ENCODE assay signal across 8 mouse cellular contexts in genomic region chr5:25472070-25472469, GRCm38 (mm10). TPM values are rescaled to one million over a fixed set of nuclear protein-coding genes. Genes with fewer than 3 reads are reported as not detected.
A peak's percentile ranks its signal among the peaks of the same experiment; 100 is the strongest.
DNase-seq lines count a peak whose midpoint lies in the region; ATAC-seq and TF ChIP-seq lines count a peak whose summit lies in the region.

No protein-coding gene starts in this region.

- DNase-seq in adrenal gland, postnatal 14 days: peak; percentile 11
- DNase-seq in adrenal gland, adult 18-20 months (ENCODE audit: low spot score in 2 of 2): no peak
- DNase-seq in MN1 (ENCODE audit: low spot score): peak; percentile 25
- peak; percentile 81 for DNase-seq in limb, embryonic 14.5 days (ENCODE audit: low spot score)
- DNase-seq in retina, postnatal 1 day: peak; percentile 83
- no peak for DNase-seq in thymus, adult 2 months

- H3K9me3 ChIP-seq in forebrain, embryonic 15.5 days: no peaks in the 10 kb centered on the region
- no peaks in the 10 kb centered on the region for H3K9me3 ChIP-seq in limb, embryonic 14.5 days (ENCODE audit: control insufficient read depth, low read length)

- H3K4me3 ChIP-seq in forebrain, embryonic 15.5 days: peak overlapping the region; percentile 36
- H3K4me3 ChIP-seq in limb, embryonic 14.5 days (replicated peaks; ENCODE audit: low read length): peak overlapping the region; percentile 40
- H3K4me3 ChIP-seq in thymus, adult 2 months (ENCODE audit: control insufficient read depth, insufficient read depth, low read length): no peak overlapping the region

- H3K27me3 ChIP-seq in forebrain, embryonic 15.5 days: no peaks in the 10 kb centered on the region
- no peaks in the 10 kb centered on the region for H3K27me3 ChIP-seq in limb, embryonic 14.5 days (ENCODE audit: control insufficient read depth, insufficient read depth, low read length)
- no peaks in the 10 kb centered on the region for H3K27me3 ChIP-seq in thymus, adult 2 months (ENCODE audit: control insufficient read depth, insufficient read depth, low read length)

- H3K4me2 ChIP-seq in forebrain, embryonic 15.5 days (replicated peaks): peak overlapping the region; percentile 45
- peak overlapping the region; percentile 47 for H3K4me2 ChIP-seq in limb, embryonic 14.5 days (replicated peaks; ENCODE audit: low read depth, low read length, severe bottlenecking)

- H3K4me1 ChIP-seq in forebrain, embryonic 15.5 days: peaks cover 15% of the 10 kb centered on the region
- H3K4me1 ChIP-seq in limb, embryonic 14.5 days (ENCODE audit: control insufficient read depth, insufficient read depth, low read length): peaks cover 5% of the 10 kb centered on the region; the same call in 1 of the 2 replicates
- no peaks in the 10 kb centered on the region for H3K4me1 ChIP-seq in thymus, adult 2 months (replicated peaks; ENCODE audit: control insufficient read depth, insufficient read depth, low read length)

- no peak for TF ChIP-seq POLR2A in limb, embryonic 14.5 days (IDR thresholded peaks at IDR 0.05; ENCODE audit: borderline replicate concordance, extremely low read depth, insufficient read depth, insufficient read length)
- TF ChIP-seq POLR2A in thymus, adult 2 months (IDR thresholded peaks at IDR 0.05; ENCODE audit: control insufficient read depth, extremely low read depth, insufficient read depth, low read length, poor library complexity): no peak

- H3K36me3 ChIP-seq in forebrain, embryonic 15.5 days: no peaks in the 10 kb centered on the region
- no peaks in the 10 kb centered on the region for H3K36me3 ChIP-seq in limb, embryonic 14.5 days (ENCODE audit: control insufficient read depth, insufficient read depth, low read length)
- H3K36me3 ChIP-seq in thymus, adult 2 months (ENCODE audit: control insufficient read depth, insufficient read depth, low read length): no peaks in the 10 kb centered on the region

- no peak for TF ChIP-seq CTCF in thymus, adult 2 months (IDR thresholded peaks at IDR 0.05; ENCODE audit: borderline replicate concordance, control insufficient read depth, extremely low read depth, insufficient read depth, low read length, poor library complexity)

- WGBS in forebrain, embryonic 15.5 days: under 1% methylated on average over 6 of the region's 6 CpGs
- 3% methylated on average over 6 of the region's 6 CpGs for WGBS in limb, embryonic 14.5 days
- 38% methylated on average over 6 of the region's 6 CpGs for WGBS in thymus, adult 2 months

- H3K27ac ChIP-seq in forebrain, embryonic 15.5 days (replicated peaks): peak overlapping the region; percentile 61
- H3K27ac ChIP-seq in limb, embryonic 14.5 days (replicated peaks; ENCODE audit: low read depth, low read length): no peak overlapping the region
- no peak overlapping the region for H3K27ac ChIP-seq in thymus, adult 2 months (ENCODE audit: control insufficient read depth, insufficient read depth, low read length)

- peak; percentile 77 for ATAC-seq in forebrain, embryonic 15.5 days (replicated peaks)
- peak; percentile 65; the same call in 1 of the 2 replicates for ATAC-seq in limb, embryonic 14.5 days (ENCODE audit: low FRiP score, low read depth)
- ATAC-seq in cerebellum, adult (ENCODE audit: insufficient number of reproducible peaks, low FRiP score, low TSS enrichment): no peak

- H3K9ac ChIP-seq in forebrain, embryonic 15.5 days (replicated peaks): no peak overlapping the region; the same call in 1 of the 2 replicates
- H3K9ac ChIP-seq in limb, embryonic 14.5 days (ENCODE audit: low read depth, low read length, severe bottlenecking): peak overlapping the region; percentile 43

RNA-seq across cellular contexts. Expression of gene Kmt2c, which starts 26.5 kb away (rescaled TPM):
- 54.3 and 55.9 TPM in 2 replicates for total RNA-seq in adrenal gland, postnatal 14 days (2021)
- 10 to 100 TPM; 45.0 to 49.1 TPM for total RNA-seq in adrenal gland, adult 18-20 months (2021)
- 25.6 and 26.5 TPM in 2 replicates for polyA plus RNA-seq in forebrain, embryonic 15.5 days (2015; fragmentation: Nextera tagmentation; extraction: Ambion mirVana)
- polyA plus RNA-seq in limb, embryonic 14.5 days (2012; rRNA removed): 26.5 and 30.4 TPM in 2 replicates
- 19.8 and 24.6 TPM in 2 replicates for polyA plus RNA-seq in limb, embryonic 14.5 days (2014; fragmentation: Nextera tagmentation; extraction: Ambion mirVana)
- polyA plus RNA-seq in thymus, adult 2 months (2012; rRNA removed): 41.7 and 42.6 TPM in 2 replicates

RNA-seq across cellular contexts. Expression of gene Cct8l1, which starts 43.8 kb away (rescaled TPM):
- not detected in 2 replicates for total RNA-seq in adrenal gland, postnatal 14 days (2021)
- total RNA-seq in adrenal gland, adult 18-20 months (2021): under 1 TPM in 1 of 2 experiments, not detected in 1; 0.17 TPM
- polyA plus RNA-seq in forebrain, embryonic 15.5 days (2015; fragmentation: Nextera tagmentation; extraction: Ambion mirVana): 0.31 TPM in 1 of 2 replicates, not detected in the other
- 0.04 TPM in 1 of 2 replicates, not detected in the other for polyA plus RNA-seq in limb, embryonic 14.5 days (2012; rRNA removed)
- polyA plus RNA-seq in limb, embryonic 14.5 days (2014; fragmentation: Nextera tagmentation; extraction: Ambion mirVana): 0.12 TPM in 1 of 2 replicates, not detected in the other
- polyA plus RNA-seq in thymus, adult 2 months (2012; rRNA removed): 0.08 TPM in 2 replicates

Comparison
In these comparisons a context has a peak if more than half of its experiments do, and no peak if none do; other contexts are left out.
1. DNase-seq: peak in adrenal gland, postnatal 14 days (single experiment), MN1 (single experiment), limb, embryonic 14.5 days (single experiment) and retina, postnatal 1 day (single experiment); none in adrenal gland, adult 18-20 months (0 of 2) and thymus, adult 2 months (single experiment).